Mouse (Mus musculus): ENCODE data around the gene Fam120b. TPM values are rescaled to one million over a fixed set of nuclear protein-coding genes. Genes with fewer than 3 reads are reported as not detected.

The Fam120b gene
- polyA plus RNA-seq, 1 experiment = 8.4 TPM

- no peak overlapping the region for H3K27ac ChIP-seq (ENCODE audit: insufficient read depth, low read length)
- TF ChIP-seq CTCF (IDR thresholded peaks at IDR 0.05; ENCODE audit: extremely low read depth, insufficient read depth, insufficient read length, insufficient replicate concordance) (no peak), POLR2A (IDR thresholded peaks at IDR 0.05; ENCODE audit: low read depth, low read length) (no peak)
- 0 out of 2 replicates have a peak, but pooled peaks cover 3% of the 10 kb centered on the region for H3K27me3 ChIP-seq (ENCODE audit: control insufficient read depth, insufficient read depth, low read length)
- no peaks in the 10 kb centered on the region for H3K4me1 ChIP-seq (ENCODE audit: control insufficient read depth, insufficient read depth, insufficient read length)
- 80% methylated on average over 8 of the region's 8 CpGs for WGBS
- H3K4me3 ChIP-seq (ENCODE audit: extremely low read depth, insufficient read depth, insufficient read length) = no peak overlapping the region
- no peak for DNase-seq (ENCODE audit: low read depth in 1 of 2, low spot score in 2 of 2)
- no peaks in the 10 kb centered on the region for H3K36me3 ChIP-seq (ENCODE audit: control insufficient read depth, insufficient read depth, low read length)
These were observed 6.6 kb upstream of the Fam120b start for GRCm38 (mm10) chr17:15389356-15389755.

DNA sequence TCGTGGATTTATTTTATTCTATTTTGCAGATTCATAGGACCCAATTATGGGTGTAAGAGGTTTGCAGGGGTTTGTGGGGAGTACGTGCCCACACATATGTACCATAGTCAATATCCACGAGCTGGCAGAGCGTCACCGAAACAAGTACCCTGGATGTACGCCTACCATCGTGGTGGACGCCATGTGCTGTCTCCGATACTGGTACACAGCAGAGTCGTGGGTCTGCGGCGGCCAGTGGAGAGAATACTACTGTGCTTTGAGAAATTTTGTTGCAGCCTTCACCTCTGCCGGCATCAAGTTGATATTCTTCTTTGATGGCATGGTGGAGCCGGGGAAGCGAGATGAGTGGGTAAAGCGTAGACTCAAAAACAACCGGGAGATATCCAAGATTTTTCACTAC is 5.7 kb downstream of the Fam120b start:
- Histone ChIP-seq H3K36me3 (ENCODE audit: control insufficient read depth, insufficient read depth, low read length) (peaks cover 25% of the 10 kb centered on the region), H3K27me3 (ENCODE audit: control insufficient read depth, insufficient read depth, low read length) (no peaks in the 10 kb centered on the region), H3K27ac (ENCODE audit: insufficient read depth, low read length) (no peak overlapping the region), H3K4me3 (ENCODE audit: extremely low read depth, insufficient read depth, insufficient read length) (no peak overlapping the region), H3K4me1 (ENCODE audit: control insufficient read depth, insufficient read depth, insufficient read length) (0 out of 2 replicates have a peak, but pooled peaks cover under 1% of the 10 kb centered on the region)
- TF ChIP-seq CTCF (IDR thresholded peaks at IDR 0.05; ENCODE audit: extremely low read depth, insufficient read depth, insufficient read length, insufficient replicate concordance) (no peak), POLR2A (IDR thresholded peaks at IDR 0.05; ENCODE audit: low read depth, low read length) (no peak)
- 97% methylated on average over 17 of the region's 17 CpGs for WGBS
- no peak for DNase-seq (ENCODE audit: low read depth in 1 of 2, low spot score in 2 of 2)

DNA sequence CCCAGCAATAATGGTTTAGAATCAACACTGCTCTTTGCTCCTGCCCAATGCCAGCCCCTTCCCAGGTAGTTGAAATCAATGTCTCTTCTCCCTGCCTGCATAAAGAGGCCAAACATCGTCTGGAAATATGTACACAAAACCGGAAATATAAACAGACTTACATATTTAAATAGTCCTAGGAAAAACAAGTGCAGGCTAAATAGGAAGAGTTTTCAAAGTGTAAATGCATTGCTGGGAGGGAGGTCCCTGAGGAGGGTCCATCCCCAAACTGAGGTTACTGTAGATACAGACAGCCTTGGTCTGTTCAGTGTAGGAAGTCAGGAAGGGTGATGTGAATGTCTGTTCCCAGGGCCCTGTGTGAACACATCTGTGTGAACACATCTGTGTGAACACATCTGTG is 10.6 kb downstream of the Fam120b start:
- H3K36me3 ChIP-seq (ENCODE audit: control insufficient read depth, insufficient read depth, low read length) = peaks cover 51% of the 10 kb centered on the region
- H3K4me3 ChIP-seq (ENCODE audit: extremely low read depth, insufficient read depth, insufficient read length) = no peak overlapping the region
- 90% methylated on average over 2 of the region's 2 CpGs for WGBS
- no peak for DNase-seq (ENCODE audit: low read depth in 1 of 2, low spot score in 2 of 2)
- no peak for TF ChIP-seq CTCF (IDR thresholded peaks at IDR 0.05; ENCODE audit: extremely low read depth, insufficient read depth, insufficient read length, insufficient replicate concordance)
- TF ChIP-seq POLR2A (IDR thresholded peaks at IDR 0.05; ENCODE audit: low read depth, low read length) = no peak
- H3K27me3 ChIP-seq (ENCODE audit: control insufficient read depth, insufficient read depth, low read length) = no peaks in the 10 kb centered on the region
- no peak overlapping the region for H3K27ac ChIP-seq (ENCODE audit: insufficient read depth, low read length)
- H3K4me1 ChIP-seq (ENCODE audit: control insufficient read depth, insufficient read depth, insufficient read length) = no peaks in the 10 kb centered on the region

GRCm38 (mm10) chr17:15409261-15409660 is 13.3 kb downstream of the Fam120b start:
- Histone ChIP-seq H3K36me3 (ENCODE audit: control insufficient read depth, insufficient read depth, low read length) (peaks cover 37% of the 10 kb centered on the region), H3K27ac (ENCODE audit: insufficient read depth, low read length) (no peak overlapping the region), H3K4me1 (ENCODE audit: control insufficient read depth, insufficient read depth, insufficient read length) (no peaks in the 10 kb centered on the region), H3K4me3 (ENCODE audit: extremely low read depth, insufficient read depth, insufficient read length) (no peak overlapping the region), H3K27me3 (ENCODE audit: control insufficient read depth, insufficient read depth, low read length) (no peaks in the 10 kb centered on the region)
- WGBS = 93% methylated on average over 10 of the region's 10 CpGs
- DNase-seq (ENCODE audit: low read depth in 1 of 2, low spot score in 2 of 2) = no peak
- TF ChIP-seq CTCF (IDR thresholded peaks at IDR 0.05; ENCODE audit: extremely low read depth, insufficient read depth, insufficient read length, insufficient replicate concordance) = no peak
- no peak for TF ChIP-seq POLR2A (IDR thresholded peaks at IDR 0.05; ENCODE audit: low read depth, low read length)

DNA sequence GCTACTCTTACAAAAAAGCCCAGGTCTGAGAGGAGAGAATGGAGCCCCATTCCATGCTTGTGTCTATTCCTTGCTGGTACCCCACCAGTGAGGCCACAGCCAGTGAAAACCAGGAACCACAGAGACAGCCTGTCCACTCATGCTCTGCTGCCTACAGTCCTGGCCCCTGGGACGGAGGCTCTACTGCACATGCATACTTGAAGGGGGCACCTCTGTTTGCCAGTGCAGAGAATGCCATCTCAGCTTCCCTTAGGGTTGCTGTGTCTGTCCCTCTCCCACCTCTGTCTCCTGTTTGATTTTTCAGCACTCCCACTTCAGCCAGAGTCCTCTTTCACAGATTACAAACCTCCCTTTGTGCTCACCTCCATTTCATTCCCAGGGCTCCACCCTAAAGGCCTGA is 14.9 kb downstream of the Fam120b start:
- no peaks in the 10 kb centered on the region for H3K4me1 ChIP-seq (ENCODE audit: control insufficient read depth, insufficient read depth, insufficient read length)
- no peak for TF ChIP-seq CTCF (IDR thresholded peaks at IDR 0.05; ENCODE audit: extremely low read depth, insufficient read depth, insufficient read length, insufficient replicate concordance)
- TF ChIP-seq POLR2A (IDR thresholded peaks at IDR 0.05; ENCODE audit: low read depth, low read length) = no peak
- H3K27me3 ChIP-seq (ENCODE audit: control insufficient read depth, insufficient read depth, low read length) = no peaks in the 10 kb centered on the region
- no peak overlapping the region for H3K27ac ChIP-seq (ENCODE audit: insufficient read depth, low read length)
- H3K36me3 ChIP-seq (ENCODE audit: control insufficient read depth, insufficient read depth, low read length) = peaks cover 44% of the 10 kb centered on the region
- 100% methylated on average over 1 of the region's 1 CpGs for WGBS
- DNase-seq (ENCODE audit: low read depth in 1 of 2, low spot score in 2 of 2) = no peak
- no peak overlapping the region for H3K4me3 ChIP-seq (ENCODE audit: extremely low read depth, insufficient read depth, insufficient read length)

GRCm38 (mm10) chr17:15416596-15417215 is 20.7 kb downstream of the Fam120b start:
- Histone ChIP-seq H3K27me3 (ENCODE audit: control insufficient read depth, insufficient read depth, low read length) (no peaks in the 10 kb centered on the region), H3K27ac (ENCODE audit: insufficient read depth, low read length) (no peak overlapping the region), H3K36me3 (ENCODE audit: control insufficient read depth, insufficient read depth, low read length) (peaks cover 52% of the 10 kb centered on the region), H3K4me3 (ENCODE audit: extremely low read depth, insufficient read depth, insufficient read length) (no peak overlapping the region), H3K4me1 (ENCODE audit: control insufficient read depth, insufficient read depth, insufficient read length) (no peaks in the 10 kb centered on the region)
- no peak for DNase-seq (ENCODE audit: low read depth in 1 of 2, low spot score in 2 of 2)
- no peak for TF ChIP-seq POLR2A (IDR thresholded peaks at IDR 0.05; ENCODE audit: low read depth, low read length)
- no peak for TF ChIP-seq CTCF (IDR thresholded peaks at IDR 0.05; ENCODE audit: extremely low read depth, insufficient read depth, insufficient read length, insufficient replicate concordance)
- WGBS = 91% methylated on average over 12 of the region's 12 CpGs

GRCm38 (mm10) chr17:15419534-15419933 is 23.5 kb downstream of the Fam120b start:
- no peak for TF ChIP-seq CTCF (IDR thresholded peaks at IDR 0.05; ENCODE audit: extremely low read depth, insufficient read depth, insufficient read length, insufficient replicate concordance)
- no peak for TF ChIP-seq POLR2A (IDR thresholded peaks at IDR 0.05; ENCODE audit: low read depth, low read length)
- no peak for DNase-seq (ENCODE audit: low read depth in 1 of 2, low spot score in 2 of 2)
- Histone ChIP-seq H3K27ac (ENCODE audit: insufficient read depth, low read length) (no peak overlapping the region), H3K4me1 (ENCODE audit: control insufficient read depth, insufficient read depth, insufficient read length) (no peaks in the 10 kb centered on the region), H3K27me3 (ENCODE audit: control insufficient read depth, insufficient read depth, low read length) (no peaks in the 10 kb centered on the region), H3K4me3 (ENCODE audit: extremely low read depth, insufficient read depth, insufficient read length) (no peak overlapping the region), H3K36me3 (ENCODE audit: control insufficient read depth, insufficient read depth, low read length) (peaks cover 59% of the 10 kb centered on the region)
- 92% methylated on average over 8 of the region's 8 CpGs for WGBS

All from spleen, adult 2 months (tissue).